Mouse (Mus musculus) small intestine, adult 2 months (tissue): ENCODE measurements around the gene Lztr1. TPM values are rescaled to one million over a fixed set of nuclear protein-coding genes. Genes with fewer than 3 reads are reported as not detected.
A peak's percentile ranks its signal among the peaks of the same experiment; 100 is the strongest.

ENCODE experiments used
- H3K27ac ChIP-seq: fragments of 200-500 bp; 2 replicates; pipeline ENCODE4 v1.5.1; 2012; ENCODE audit warnings: low read depth, low read length, control low read depth, inconsistent platforms; ENCODE audit not compliant: insufficient read depth
- H3K27me3 ChIP-seq: fragments of 200-500 bp; 2 replicates; pipeline ENCODE4 v1.6.1; 2012; ENCODE audit warnings: mild to moderate bottlenecking, moderate library complexity, low read length, inconsistent platforms; ENCODE audit not compliant: control insufficient read depth, insufficient read depth
- H3K36me3 ChIP-seq: fragments of 200-500 bp; 2 replicates; pipeline ENCODE4 v1.6.1; 2012; ENCODE audit warnings: mild to moderate bottlenecking, low read length, control low read depth, inconsistent platforms; ENCODE audit not compliant: control insufficient read depth, insufficient read depth
- H3K4me1 ChIP-seq: fragments of 200-500 bp; 2 replicates; pipeline ENCODE4 v1.6.1; 2012; ENCODE audit warnings: low read length, inconsistent platforms, mixed read lengths; ENCODE audit not compliant: control insufficient read depth, insufficient read depth, insufficient read length
- H3K4me3 ChIP-seq: fragments of 200-500 bp; 2 replicates; pipeline ENCODE4 v1.5.1; 2012; ENCODE audit warnings: low read depth, mild to moderate bottlenecking, control low read depth, inconsistent platforms, low read length, moderate library complexity
- CTCF ChIP-seq: fragments of 200-500 bp; IDR thresholded peaks from 2 replicates; pipeline ENCODE4 v1.5.1; 2012; ENCODE audit warnings: low read depth, mild to moderate bottlenecking, control low read depth, inconsistent platforms, low read length, moderate library complexity, mixed read lengths; ENCODE audit not compliant: insufficient replicate concordance, insufficient read length; ENCODE audit errors: extremely low read depth
- POLR2A ChIP-seq: fragments of 200-500 bp; IDR thresholded peaks from 2 replicates; pipeline ENCODE4 v1.6.1; 2012; ENCODE audit warnings: low read depth, mild to moderate bottlenecking, control low read depth, inconsistent platforms, low read length, moderate library complexity
- WGBS: fragments of 180-500 bp; shearing (Covaris S2); methylation state at CpG from one replicate; pipeline ENCODE4 v1.1.7; 2018; 5-methylcytosine and 5-hydroxymethylcytosine counted together
- polyA plus RNA-seq: library from polyadenylated mRNA; depleted of rRNA; stranded (reverse); fragments of >200 nt; gene quantifications from 2 replicates; pipeline ENCODE4 v1.2.3, GENCODE M21; 2012

Gene Lztr1
- polyA plus RNA-seq, 1 experiment, result 197 TPM

DNA sequence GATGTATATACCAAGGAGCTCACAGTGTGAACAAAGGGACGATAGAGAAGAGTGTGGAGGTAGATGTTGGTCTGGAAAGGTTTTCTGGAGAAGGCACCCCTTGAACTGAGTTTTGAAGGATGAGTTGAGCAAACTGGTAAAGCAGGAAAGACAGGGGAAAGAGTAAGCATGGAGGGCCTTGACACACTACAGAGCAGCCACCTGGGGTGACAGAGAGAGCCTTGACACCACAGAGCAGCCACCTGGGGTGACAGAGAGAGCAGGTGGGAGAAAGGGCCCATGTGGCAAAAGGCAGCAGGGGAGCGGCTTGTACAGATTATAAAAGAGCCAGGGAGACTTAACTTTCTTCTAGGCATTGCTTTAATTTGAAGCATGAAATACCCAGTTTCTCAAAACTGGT is 33.7 kb upstream of the Lztr1 start:
- H3K4me3 ChIP-seq, result no peak overlapping the region
- H3K36me3 ChIP-seq, result peaks cover 14% of the 10 kb centered on the region
- no peaks in the 10 kb centered on the region; the same call in 1 of the 2 replicates for H3K4me1 ChIP-seq
- no peak overlapping the region for H3K27ac ChIP-seq
- 75% methylated on average over 2 of the region's 2 CpGs for WGBS
- TF ChIP-seq POLR2A (no peak), CTCF (no peak)
- no peaks in the 10 kb centered on the region for H3K27me3 ChIP-seq

GRCm38 (mm10) chr16:17475326-17475725 is 33.2 kb upstream of the Lztr1 start:
- no peak overlapping the region for H3K27ac ChIP-seq
- TF ChIP-seq CTCF (no peak), POLR2A (no peak)
- WGBS, result 86% methylated on average over 4 of the region's 4 CpGs
- H3K36me3 ChIP-seq, result peaks cover 11% of the 10 kb centered on the region
- H3K4me1 ChIP-seq, result no peaks in the 10 kb centered on the region; the same call in 1 of the 2 replicates
- no peak overlapping the region for H3K4me3 ChIP-seq
- no peaks in the 10 kb centered on the region for H3K27me3 ChIP-seq

GRCm38 (mm10) chr16:17478331-17478943 is 30.1 kb upstream of the Lztr1 start:
- Histone ChIP-seq H3K4me1 (no peaks in the 10 kb centered on the region; the same call in 1 of the 2 replicates), H3K36me3 (peaks cover 8% of the 10 kb centered on the region; the same call in 1 of the 2 replicates), H3K27ac (no peak overlapping the region), H3K27me3 (no peaks in the 10 kb centered on the region), H3K4me3 (no peak overlapping the region)
- WGBS, result 65% methylated on average over 4 of the region's 4 CpGs
- TF ChIP-seq CTCF (no peak), POLR2A (no peak)

DNA sequence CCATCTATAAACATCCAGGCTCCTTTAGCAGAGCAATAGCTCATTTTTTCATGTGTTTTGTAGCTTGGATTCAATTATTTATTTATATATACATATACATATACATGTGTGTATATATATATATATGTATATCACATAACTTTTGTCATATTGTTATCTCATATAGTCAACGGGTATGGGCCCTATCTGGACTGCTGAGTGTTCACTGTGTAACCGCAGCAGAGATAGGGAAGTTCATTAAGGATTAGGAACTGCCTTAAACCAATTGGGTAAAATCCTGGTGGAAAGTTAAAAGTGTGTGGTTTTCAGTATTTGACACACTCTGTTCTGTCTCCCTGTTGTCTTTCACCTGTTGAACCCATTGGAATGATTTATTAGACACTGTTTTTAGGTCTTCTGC is 27.0 kb upstream of the Lztr1 start:
- no peak overlapping the region for H3K4me3 ChIP-seq
- no peak overlapping the region for H3K27ac ChIP-seq
- WGBS, result 56% methylated on average over 2 of the region's 2 CpGs
- no peak for TF ChIP-seq CTCF
- H3K27me3 ChIP-seq, result no peaks in the 10 kb centered on the region
- H3K36me3 ChIP-seq, result peaks cover 27% of the 10 kb centered on the region
- H3K4me1 ChIP-seq, result no peaks in the 10 kb centered on the region; the same call in 1 of the 2 replicates

DNA sequence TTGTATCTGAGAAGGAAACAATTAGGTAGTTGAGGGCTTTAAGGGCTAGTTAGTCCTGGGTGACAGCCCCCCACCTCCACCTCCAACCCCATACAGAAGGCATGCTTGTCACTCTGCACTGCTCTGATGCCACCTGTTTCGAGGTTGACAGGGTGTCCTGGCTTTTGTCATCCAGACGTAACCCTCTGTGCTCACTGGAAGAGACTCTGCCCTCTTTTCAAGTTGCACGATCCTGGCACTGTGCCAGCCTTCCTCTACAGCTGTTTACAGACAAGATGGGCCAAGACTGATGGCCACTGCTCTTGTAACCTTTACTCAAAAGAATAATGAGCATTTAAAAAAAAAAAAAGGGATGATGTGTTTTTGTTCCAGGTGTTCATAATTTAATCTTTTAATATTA is 22.0 kb upstream of the Lztr1 start:
- H3K27ac ChIP-seq, result no peak overlapping the region
- no peak for TF ChIP-seq CTCF
- no peak for TF ChIP-seq POLR2A
- no peak overlapping the region for H3K4me3 ChIP-seq
- H3K4me1 ChIP-seq, result peaks cover 3% of the 10 kb centered on the region; the same call in 1 of the 2 replicates
- H3K27me3 ChIP-seq, result no peaks in the 10 kb centered on the region; the same call in 1 of the 2 replicates
- WGBS, result 5% methylated on average over 3 of the region's 3 CpGs
- peaks cover 30% of the 10 kb centered on the region for H3K36me3 ChIP-seq

- TF ChIP-seq POLR2A (no peak), CTCF (peak; percentile 13; the same call in 1 of the 2 replicates)
- Histone ChIP-seq H3K36me3 (peaks cover 20% of the 10 kb centered on the region), H3K27me3 (no peaks in the 10 kb centered on the region; the same call in 1 of the 2 replicates), H3K4me3 (peak overlapping the region; percentile 28; the same call in 1 of the 2 replicates), H3K27ac (no peak overlapping the region), H3K4me1 (peaks cover 3% of the 10 kb centered on the region; the same call in 1 of the 2 replicates)
- WGBS, result 49% methylated on average over 14 of the region's 14 CpGs
These were observed 19.7 kb upstream of the Lztr1 start for GRCm38 (mm10) chr16:17488478-17489468.
